Mouse (Mus musculus) right cerebral cortex, postnatal 36 days (tissue): ENCODE measurements at regions not wholly inside any gene's neighbourhood (a gene's known extent, or its start where the extent isn't known, plus 50 kb on each side); places are given as distances from the start of the nearest gene placed in this dataset.

Experiments used
- DNase-seq, 2 experiments: peaks; one replicate each; pipeline ENCODE4 v3.0.0; 2022; ENCODE audit warnings: low spot score in 2 of 2, mixed read lengths in 1 of 2

- DNase-seq = no peak
Observed at GRCm38 (mm10) chr6:137931318-137931717, 148.4 kb downstream of the Slc15a5 start.

DNA sequence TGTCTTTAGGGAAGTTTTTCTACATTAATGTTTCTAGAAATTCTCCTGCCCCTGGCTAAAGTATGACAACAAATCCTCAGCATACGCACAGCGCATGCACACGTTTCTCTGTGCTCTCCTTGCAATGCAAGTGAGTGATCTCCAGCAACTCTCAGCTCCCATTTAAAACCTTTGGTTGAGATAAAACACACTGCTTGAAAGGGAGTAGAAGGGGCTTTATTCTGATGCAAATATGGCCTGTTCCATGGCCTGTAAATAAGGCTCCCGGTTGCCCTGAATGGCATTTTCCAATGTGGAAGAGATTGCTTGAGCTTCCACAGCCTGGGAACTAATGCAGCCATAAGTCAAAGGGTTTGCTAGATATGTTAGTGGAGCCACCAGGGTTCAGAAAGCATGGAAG, 156.4 kb downstream of the Slc15a5 start:
- no peak for DNase-seq

GRCm38 (mm10) chr6:137918156-137918555, 161.6 kb downstream of the Slc15a5 start:
- DNase-seq = no peak

GRCm38 (mm10) chr6:137907836-137908235, 153.5 kb downstream of the Dera start:
- peak; percentile 7 to 8 for DNase-seq
